Mouse (Mus musculus) cortical plate, adult 2 months (tissue): Measurements from ENCODE around the gene Cfap36.

Experiments used
- CTCF ChIP-seq: fragments of 200-500 bp; IDR thresholded peaks from 2 replicates; pipeline ENCODE4 v1.5.1; 2011; ENCODE audit warnings: mild to moderate bottlenecking, control low read depth, low read length; ENCODE audit not compliant: insufficient read depth; ENCODE audit errors: extremely low read depth
- POLR2A ChIP-seq: fragments of 200-500 bp; IDR thresholded peaks from 2 replicates; pipeline ENCODE4 v1.6.1; 2011; ENCODE audit warnings: mild to moderate bottlenecking, low read length, control low read depth; ENCODE audit not compliant: insufficient read depth; ENCODE audit errors: extremely low read depth

- TF ChIP-seq POLR2A (no peak), CTCF (no peak)
Observed at GRCm38 (mm10) chr11:29224754-29225153, 22.5 kb downstream of the Cfap36 start.
